Mouse (Mus musculus) thymus, postnatal 10 days (tissue): ENCODE measurements around the gene Zranb3.
"Not testable (repeated sequence)": the region's sequence is repeated elsewhere in the genome, so short reads cannot be mapped to it uniquely, and the experiment has no call there.

Experiments
- DNase-seq, 2 experiments: peaks; one replicate each; pipeline ENCODE4 v3.0.0; 2021; ENCODE audit warnings: low spot score in 2 of 2

Gene Zranb3

DNA sequence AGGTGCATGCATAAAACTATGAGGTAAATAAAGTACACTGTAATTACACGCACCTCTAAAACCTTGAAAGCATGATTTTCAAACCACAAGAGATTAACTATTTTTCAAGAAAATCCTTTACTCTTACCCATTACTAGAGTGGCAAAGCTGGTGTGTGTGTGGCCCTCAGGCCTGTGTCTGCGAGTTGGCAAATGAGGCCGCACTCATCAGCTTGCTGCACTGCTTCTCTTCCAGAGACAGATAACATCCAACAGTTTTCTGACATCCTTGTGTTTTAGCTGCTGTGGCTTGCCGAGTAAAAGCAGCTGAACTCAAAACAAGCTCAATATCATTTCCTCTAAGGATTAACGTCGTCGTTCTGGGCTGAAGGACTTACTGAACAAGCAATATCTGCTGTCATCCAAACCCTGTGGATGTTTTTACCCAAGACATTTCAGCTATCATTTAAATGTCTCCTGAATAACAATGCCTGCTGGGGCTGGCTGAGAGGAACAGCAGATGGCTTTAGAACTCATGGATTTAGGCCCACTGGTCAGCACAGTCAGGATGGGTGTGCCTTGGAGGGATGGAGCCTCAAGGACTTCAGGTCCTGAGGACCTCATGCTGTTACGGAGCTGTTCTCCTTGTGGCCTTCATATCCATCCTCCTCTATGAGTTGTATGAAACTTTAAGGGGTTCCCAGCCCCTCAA is 42.0 kb downstream of the Zranb3 start:
- DNase-seq = no peak

DNA sequence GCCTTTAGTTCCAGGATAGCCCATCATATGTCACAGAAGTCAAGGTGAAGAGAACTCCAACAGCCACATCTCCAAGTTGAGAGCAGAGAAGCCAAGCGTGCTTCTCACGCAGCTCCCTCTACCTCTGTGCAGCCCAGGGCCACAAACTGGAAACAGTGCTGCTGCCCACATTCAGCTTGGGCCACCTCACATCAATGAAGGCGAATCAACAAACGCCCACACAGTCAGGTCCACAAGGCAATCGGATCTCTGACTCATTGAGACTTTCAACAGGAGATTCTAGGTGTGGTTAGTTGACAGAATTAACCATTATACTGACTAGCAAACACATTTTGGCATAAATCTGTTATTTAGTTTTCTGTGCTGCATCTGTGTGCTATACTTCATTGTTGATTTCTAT is 44.2 kb downstream of the Zranb3 start:
- no peak for DNase-seq

GRCm38 (mm10) chr1:128057269-128057668 is 45.6 kb downstream of the Zranb3 start:
- DNase-seq = no peak

DNA sequence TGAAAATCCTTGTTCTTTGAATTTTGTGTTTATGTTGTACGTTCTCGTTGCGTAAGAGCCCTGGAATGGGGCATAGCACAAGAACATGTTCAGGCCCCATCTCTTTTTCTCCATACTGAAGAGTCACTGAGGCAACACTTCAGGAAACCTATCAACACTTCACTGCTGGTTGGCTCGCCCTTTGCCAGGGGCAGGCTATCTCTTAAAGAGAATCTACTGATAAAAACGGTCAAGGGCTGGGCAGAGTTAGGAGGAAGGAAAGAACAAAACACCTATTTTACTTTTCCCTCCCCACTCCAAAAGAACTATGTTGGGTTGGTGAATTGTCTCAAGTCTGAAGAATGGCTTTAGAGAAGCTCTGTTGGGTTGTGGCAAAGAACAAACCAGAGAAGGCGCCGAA is 55.9 kb downstream of the Zranb3 start:
- DNase-seq = no peak

- DNase-seq = no peak
Observed at GRCm38 (mm10) chr1:128046455-128046854, 56.4 kb downstream of the Zranb3 start.

DNA sequence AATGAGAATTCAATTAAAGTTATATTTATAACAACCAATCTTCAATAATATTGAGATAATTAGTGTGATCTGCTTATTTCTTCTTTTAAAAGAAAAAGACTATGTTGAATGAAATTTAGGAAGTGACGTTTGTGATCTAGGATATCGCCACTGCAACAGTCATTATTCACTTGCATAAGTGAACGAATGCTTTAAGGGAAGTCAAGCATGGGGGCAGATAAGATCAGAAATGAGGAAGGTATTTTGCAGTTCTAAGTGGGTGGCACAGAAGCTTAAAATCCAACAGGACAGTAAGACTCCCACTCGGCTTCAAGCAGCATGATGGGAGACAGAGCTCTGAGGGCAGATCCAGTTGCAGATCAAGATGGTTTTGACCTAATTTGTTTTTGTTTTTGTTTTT is 58.7 kb downstream of the Zranb3 start:
- no peak for DNase-seq

DNA sequence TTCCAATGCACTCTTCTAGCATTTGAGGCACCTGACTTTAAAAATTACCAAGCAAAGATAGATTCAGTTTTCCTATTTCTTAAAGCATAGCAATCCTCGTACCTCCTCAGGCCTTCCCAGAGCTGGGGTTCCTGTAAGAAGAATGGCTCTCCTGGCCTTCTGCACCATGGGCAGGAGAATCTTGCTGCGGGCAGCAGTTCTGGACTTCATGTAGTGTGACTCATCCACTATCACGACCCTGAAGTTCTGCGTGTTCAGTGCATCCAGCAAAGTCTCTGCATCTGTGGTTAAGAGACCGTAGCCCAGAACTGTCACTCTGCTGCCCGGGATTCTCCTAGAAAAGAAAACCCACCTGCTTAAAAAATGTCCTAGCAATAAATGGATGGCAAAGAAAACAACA is 66.6 kb downstream of the Zranb3 start:
- no peak for DNase-seq

GRCm38 (mm10) chr1:128032123-128032522 is 70.7 kb downstream of the Zranb3 start:
- no peak for DNase-seq

DNA sequence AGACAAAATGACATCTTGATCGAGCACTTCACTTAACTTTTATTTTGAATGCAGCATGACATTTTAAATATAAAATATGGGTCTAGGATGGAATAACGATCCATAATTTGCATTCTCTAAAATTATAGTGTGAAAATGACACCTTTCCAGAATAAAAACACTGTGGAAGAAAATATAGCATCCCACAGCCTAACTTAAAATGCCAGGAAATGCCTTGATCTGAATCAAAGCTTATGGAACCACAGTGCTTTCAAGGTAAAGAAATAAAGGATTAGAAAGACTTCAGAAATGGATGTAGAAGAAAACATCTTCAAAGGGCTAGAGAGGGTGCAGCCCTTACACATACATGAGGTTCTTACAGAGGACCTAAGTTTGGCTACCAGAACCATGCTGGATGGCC is 71.3 kb downstream of the Zranb3 start:
- DNase-seq = no peak

DNA sequence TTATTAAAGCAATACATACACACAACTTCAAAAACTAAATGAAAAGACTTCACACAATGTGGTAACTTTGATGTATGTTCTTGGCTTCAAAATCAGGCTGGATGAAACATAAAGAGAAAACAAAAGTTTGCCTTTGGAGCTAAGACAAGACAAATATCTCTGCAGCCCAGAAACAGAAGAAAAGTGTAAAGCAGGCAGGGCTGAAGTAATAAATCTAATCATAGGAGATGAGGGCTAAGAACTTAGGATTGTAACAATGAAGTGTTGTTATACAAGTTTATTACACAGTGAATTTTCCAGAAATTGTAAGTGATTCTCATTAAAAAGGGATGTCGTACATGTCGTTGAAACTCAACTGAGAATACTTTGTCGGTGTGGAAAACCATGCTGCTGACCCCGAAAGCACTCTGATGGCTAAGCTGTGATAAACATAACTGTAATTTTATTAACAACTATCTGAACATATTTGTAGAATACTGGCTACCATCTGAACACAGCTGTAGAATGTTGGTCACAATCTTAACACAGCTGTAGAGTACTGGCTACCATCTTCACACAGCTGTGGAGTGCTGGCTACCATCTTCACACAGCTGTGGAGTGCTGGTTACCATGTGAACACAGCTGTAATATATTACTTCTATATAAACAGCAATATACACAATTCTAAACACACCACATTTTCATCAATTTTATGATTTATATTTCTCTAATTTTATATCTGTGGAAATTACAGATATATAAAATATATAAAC is 78.3 kb downstream of the Zranb3 start:
- DNase-seq = no peak

DNA sequence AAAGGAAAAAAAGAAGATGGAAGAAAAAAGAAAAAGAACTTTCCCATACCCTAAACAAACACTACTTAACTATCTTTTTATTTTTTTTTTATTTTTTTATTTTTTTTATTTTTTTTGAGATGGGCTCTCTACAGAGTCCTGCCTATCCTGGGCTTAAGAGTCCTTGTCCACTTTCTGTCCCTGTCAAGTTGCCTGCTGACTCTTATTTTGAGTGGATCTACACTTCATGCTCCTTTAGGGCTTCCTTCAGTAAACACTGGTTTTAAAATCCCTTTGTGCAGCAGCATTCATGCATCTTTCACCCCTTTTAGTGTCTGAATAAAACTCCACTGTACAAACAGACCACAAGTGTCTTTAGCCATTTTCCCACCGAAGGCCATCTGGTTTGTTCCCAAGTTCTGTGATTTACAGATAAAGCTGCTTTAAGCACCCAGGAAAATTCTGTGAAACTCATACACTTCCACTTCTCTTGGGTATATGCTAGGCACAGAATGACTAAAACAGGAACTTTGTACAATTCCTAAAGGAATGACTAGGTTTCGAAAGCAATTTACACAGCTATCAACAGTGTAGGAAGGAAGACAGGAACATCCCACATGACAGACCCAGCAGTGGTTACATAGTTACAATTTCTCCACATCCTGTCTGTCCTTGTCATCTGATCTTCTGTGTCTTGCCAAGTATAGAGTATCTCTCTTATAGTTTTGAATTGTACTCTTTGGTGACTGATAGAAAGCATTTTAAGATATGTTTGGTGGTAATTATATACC is 82.7 kb downstream of the Zranb3 start:
- DNase-seq = no peak

DNA sequence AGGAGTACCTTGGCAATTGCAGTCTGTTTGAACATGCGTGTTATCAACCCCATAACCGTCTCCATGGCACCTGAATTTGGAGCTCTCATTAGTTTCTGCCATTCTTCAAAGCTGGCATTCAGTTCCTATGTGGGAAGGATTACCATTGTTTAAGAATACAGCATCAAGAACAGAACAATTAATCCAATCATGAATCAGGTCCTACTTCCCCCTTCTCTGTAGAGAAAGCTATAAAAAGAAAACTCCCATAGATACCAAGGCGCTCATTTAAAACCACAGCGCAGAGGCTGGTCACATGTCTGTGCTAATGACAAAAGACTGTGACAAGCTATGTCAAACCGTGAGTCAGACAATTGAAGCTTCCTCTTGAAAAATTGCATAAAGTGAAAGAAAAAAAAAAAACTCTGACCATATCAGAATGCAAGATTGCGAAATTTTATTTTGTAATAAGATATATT is 86.8 kb downstream of the Zranb3 start:
- DNase-seq = no peak

DNA sequence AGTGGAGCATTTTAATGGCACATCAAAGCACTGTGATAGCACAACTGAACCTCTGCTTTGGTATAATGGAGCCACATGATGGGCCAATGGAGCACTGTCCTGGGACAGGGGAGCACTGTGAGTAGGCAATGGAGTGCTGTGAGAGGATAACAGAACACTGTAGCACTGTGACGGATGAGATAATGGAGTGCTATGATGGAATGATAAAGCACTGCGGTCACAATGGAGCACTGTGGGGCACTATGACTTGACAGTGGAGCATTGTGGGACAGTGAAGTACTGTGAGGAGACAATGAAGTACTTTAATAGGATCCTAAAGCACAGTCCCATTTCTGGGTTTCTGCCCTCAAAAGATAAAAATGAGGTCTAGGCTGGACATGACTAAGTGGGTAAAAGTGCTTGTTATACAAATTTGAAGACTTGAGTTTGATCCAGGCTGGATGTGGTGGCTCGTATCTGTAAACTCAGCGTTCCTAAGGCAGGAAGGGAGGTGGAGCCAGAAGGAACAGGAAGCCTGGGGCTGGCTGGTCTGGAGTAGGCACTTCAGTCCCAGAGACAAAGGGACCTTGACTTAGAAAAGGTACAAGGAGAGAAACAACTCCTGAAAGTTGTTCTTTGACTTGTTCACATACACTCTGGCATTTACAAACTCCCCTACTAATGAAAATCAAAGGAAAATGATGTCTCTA is 89.0 kb downstream of the Zranb3 start:
- no peak for DNase-seq

DNA sequence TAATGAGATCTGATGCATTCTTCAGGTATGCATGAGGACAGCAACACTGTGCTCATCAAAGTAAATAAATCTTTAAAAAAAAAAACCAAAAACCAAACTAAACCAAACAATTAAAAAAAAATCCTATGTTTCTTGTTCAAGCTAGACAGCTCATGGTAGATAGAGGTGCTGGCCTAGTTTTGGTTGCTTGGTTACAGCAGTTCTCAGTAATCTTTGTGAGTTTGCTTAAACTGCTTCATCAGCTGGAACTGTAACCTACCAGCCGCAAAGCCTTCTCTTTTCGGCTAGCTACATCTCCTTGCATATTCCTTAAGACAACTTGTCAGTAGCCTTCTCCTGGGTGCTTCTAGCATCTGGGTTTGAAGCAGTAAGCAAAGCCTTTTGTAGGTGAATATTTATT is 93.1 kb downstream of the Zranb3 start:
- no peak for DNase-seq

- DNase-seq = not testable (repeated sequence)
Observed at GRCm38 (mm10) chr1:128006042-128006600, 96.7 kb downstream of the Zranb3 start.

DNA sequence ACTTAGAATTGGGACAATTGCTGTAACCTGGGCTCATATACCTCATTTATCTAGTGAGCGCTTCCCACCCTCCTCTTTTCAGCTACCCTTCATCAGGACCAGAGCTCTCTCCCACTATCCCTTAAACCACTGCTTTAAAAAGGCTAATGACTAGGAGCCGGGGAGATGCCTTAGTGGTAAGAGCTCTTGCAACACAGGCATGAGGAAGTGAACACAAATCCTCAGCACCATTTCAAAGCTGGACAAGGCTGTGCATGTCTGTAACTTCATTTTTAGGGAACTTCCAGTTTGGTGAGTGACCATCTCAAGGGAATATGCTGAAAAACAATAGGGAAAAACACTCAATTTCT is 98.5 kb downstream of the Zranb3 start:
- DNase-seq = no peak

GRCm38 (mm10) chr1:128003712-128004370 is 99.0 kb downstream of the Zranb3 start:
- no peak for DNase-seq

GRCm38 (mm10) chr1:128002159-128002558 is 100.7 kb downstream of the Zranb3 start:
- no peak for DNase-seq

- not testable (repeated sequence) for DNase-seq
Observed at GRCm38 (mm10) chr1:128000931-128001330, 101.9 kb downstream of the Zranb3 start.

DNA sequence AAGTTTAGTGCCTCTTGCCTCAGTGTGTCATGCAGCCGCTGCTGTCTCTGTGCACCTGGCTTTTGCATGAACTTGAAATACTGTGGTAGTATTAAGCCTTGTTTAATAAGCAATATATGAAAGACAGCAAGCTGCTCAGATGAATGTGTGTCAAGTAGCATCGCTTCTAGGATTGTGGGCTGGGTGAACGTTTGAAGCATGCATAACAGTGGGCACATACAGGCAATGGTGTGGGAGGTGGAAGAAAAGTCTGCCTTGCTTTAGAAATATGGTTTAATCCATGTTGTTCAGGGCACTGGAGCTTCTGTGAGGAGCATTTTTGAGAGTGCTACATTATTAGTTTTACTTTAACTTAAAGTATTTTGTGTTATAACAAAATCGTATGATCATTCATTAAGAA is 109.0 kb downstream of the Zranb3 start:
- no peak for DNase-seq
